Mouse (Mus musculus) embryonic facial prominence, embryonic 12.5 days (tissue): ENCODE results near the gene Amph. TPM values are rescaled to one million over a fixed set of nuclear protein-coding genes. Genes with fewer than 3 reads are reported as not detected.
"Not testable (repeated sequence)": the region's sequence is repeated elsewhere in the genome, so short reads cannot be mapped to it uniquely, and the experiment has no call there.

Experiments used
- ATAC-seq: fragments of 200-750 bp; cut with Nextera tagmentation; 2 replicates; pipeline ENCODE4 v1.8.0; 2017; ENCODE audit not compliant: insufficient number of reproducible peaks, insufficient read depth, low FRiP score, low TSS enrichment
- H3K27ac ChIP-seq: fragments of 300-500 bp; sonication (generic); 2 replicates; pipeline ENCODE4 v1.5.1; 2016; ENCODE audit warnings: mild to moderate bottlenecking
- H3K27me3 ChIP-seq: fragments of 300-500 bp; sonication (generic); 2 replicates; pipeline ENCODE4 v1.6.1; 2016; ENCODE audit warnings: mild to moderate bottlenecking, moderate library complexity
- H3K36me3 ChIP-seq: fragments of 300-500 bp; sonication (generic); 2 replicates; pipeline ENCODE4 v1.6.1; 2016; ENCODE audit warnings: mild to moderate bottlenecking
- H3K4me1 ChIP-seq: fragments of 300-500 bp; sonication (generic); 2 replicates; pipeline ENCODE4 v1.6.1; 2016
- H3K4me2 ChIP-seq: fragments of 300-500 bp; sonication (generic); replicated peaks from 2 replicates; pipeline ENCODE4 v1.6.1; 2016; ENCODE audit warnings: mild to moderate bottlenecking, moderate library complexity
- H3K4me3 ChIP-seq: fragments of 300-500 bp; sonication (generic); 2 replicates; pipeline ENCODE4 v1.5.1; 2016; ENCODE audit warnings: mild to moderate bottlenecking
- H3K9ac ChIP-seq: fragments of 300-500 bp; sonication (generic); 2 replicates; pipeline ENCODE4 v1.6.1; 2016; ENCODE audit warnings: mild to moderate bottlenecking, moderate library complexity
- H3K9me3 ChIP-seq: fragments of 300-500 bp; sonication (generic); 2 replicates; pipeline ENCODE4 v1.6.1; 2016; ENCODE audit warnings: mild to moderate bottlenecking, moderate library complexity
- WGBS: fragments of 180-500 bp; shearing (Covaris S2); methylation state at CpG from one replicate; pipeline ENCODE4 v1.1.7; 2016; 5-methylcytosine and 5-hydroxymethylcytosine counted together
- polyA plus RNA-seq: library from polyadenylated mRNA; unstranded; fragments of >200 nt; fragmentation: Nextera tagmentation; extraction: Ambion mirVana; gene quantifications from 2 replicates; pipeline ENCODE4 v1.2.1, GENCODE M21; 2016

Amph gene
- 3.0 and 3.3 TPM in 2 replicates for polyA plus RNA-seq

DNA sequence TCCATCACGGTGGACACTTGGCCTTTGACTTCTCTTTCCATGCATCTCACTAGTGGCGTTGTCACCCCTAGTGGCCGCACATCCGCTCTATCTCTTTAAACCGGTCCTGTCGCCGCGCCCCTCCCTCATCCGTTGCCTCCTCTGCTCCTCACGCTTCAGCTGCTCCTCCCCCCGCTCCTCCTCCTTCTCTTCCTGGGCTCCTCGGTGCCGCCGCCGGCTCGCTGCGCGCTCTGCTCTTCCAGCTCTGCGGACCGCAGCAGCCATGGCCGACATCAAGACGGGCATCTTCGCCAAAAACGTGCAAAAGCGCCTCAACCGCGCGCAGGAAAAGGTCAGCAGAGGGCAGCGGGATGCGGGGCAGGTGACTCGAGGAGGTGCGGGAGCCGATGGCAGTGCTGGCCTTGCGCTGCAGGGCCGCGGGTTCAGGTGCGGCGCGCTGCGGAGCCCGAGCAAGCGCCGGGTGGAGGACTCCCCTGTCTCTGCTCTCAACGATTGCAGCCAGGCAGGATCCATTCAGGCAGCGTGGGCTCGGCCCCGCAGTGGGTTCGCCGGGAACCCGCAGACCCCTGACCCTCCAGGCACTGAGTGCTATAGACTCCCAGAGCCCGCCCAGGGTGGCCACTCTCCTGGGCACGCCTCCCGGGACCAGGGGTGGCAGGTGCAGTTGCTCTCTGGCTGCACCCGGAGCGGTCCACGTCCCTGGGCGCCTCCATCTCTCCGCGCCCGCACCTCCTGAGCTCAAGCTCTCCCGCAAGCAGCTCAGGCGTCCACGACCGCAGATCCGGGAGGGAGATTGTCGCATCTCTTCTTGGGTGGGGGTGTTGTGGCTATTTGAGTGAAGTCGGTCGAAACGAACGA, at the start of gene Amph:
Gene Amph (plus strand): TSS at position 35 of the 858 bp plus-strand sequence.
- under 1% methylated on average over 70 of the region's 70 CpGs for WGBS
- H3K4me3 ChIP-seq, result peak within 1 kb of the TSS; percentile 78
- peaks cover 24% of the 10 kb centered on the region for H3K27me3 ChIP-seq
- H3K9ac ChIP-seq, result peak within 1 kb of the TSS; percentile 63
- peak within 1 kb of the TSS; percentile 98 for H3K4me2 ChIP-seq
- peaks cover 2% of the 10 kb centered on the region; the same call in 1 of the 2 replicates for H3K4me1 ChIP-seq
- no peaks in the 10 kb centered on the region for H3K9me3 ChIP-seq
- H3K36me3 ChIP-seq, result no peaks in the 10 kb centered on the region
- peak; percentile 83 for ATAC-seq
- no peak within 1 kb of the TSS for H3K27ac ChIP-seq

- WGBS, result 82% methylated on average over 6 of the region's 6 CpGs
- no peaks in the 10 kb centered on the region for H3K27me3 ChIP-seq
Observed at GRCm38 (mm10) chr13:18903623-18904022, 44.4 kb upstream of the Amph start.

GRCm38 (mm10) chr13:18914774-18915173, 33.2 kb upstream of the Amph start:
- no peak for ATAC-seq
- H3K27me3 ChIP-seq, result no peaks in the 10 kb centered on the region
- H3K4me2 ChIP-seq, result no peak overlapping the region
- no peak overlapping the region for H3K27ac ChIP-seq
- H3K9me3 ChIP-seq, result no peaks in the 10 kb centered on the region
- WGBS, result 92% methylated on average over 4 of the region's 4 CpGs
- no peaks in the 10 kb centered on the region for H3K36me3 ChIP-seq
- no peaks in the 10 kb centered on the region for H3K4me1 ChIP-seq
- no peak overlapping the region for H3K9ac ChIP-seq
- H3K4me3 ChIP-seq, result no peak overlapping the region

More at GRCm38 (mm10) chr13:18903623-18904022, 44.4 kb upstream of the Amph start:
- H3K36me3 ChIP-seq, result no peaks in the 10 kb centered on the region
- no peaks in the 10 kb centered on the region for H3K9me3 ChIP-seq
- H3K4me1 ChIP-seq, result no peaks in the 10 kb centered on the region
- H3K9ac ChIP-seq, result no peak overlapping the region
- no peak overlapping the region for H3K4me3 ChIP-seq
- ATAC-seq, result no peak
- no peak overlapping the region for H3K4me2 ChIP-seq
- no peak overlapping the region for H3K27ac ChIP-seq

DNA sequence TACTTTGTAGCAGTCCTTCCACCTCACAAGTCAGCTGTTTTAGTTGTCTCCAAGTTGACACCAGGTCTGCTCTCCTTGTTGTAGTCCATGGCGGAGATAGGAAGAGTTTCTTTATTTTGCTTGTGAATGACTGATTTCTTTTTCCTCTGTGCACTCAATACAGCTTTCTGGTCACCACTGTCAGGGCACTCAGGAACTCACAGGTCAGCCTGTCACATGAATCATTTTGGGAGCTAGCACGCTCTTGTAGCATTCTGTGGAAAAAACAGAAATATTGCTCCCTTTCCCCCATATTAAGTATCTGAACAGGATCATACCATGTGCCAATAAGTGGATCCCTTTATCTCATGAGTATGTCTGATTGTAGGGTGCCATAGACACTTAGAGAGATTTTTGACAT, 14.8 kb upstream of the Amph start:
- not testable (repeated sequence) for H3K27ac ChIP-seq, H3K4me3 ChIP-seq, H3K4me1 ChIP-seq, H3K9ac ChIP-seq, ATAC-seq, H3K4me2 ChIP-seq, H3K9me3 ChIP-seq, H3K36me3 ChIP-seq, H3K27me3 ChIP-seq
- 67% methylated on average over 1 of the region's 2 CpGs for WGBS

- H3K36me3 ChIP-seq, result no peaks in the 10 kb centered on the region
- 23% methylated on average over 5 of the region's 5 CpGs for WGBS
- H3K27ac ChIP-seq, result no peak overlapping the region
- peaks cover 24% of the 10 kb centered on the region for H3K27me3 ChIP-seq
- H3K9ac ChIP-seq, result no peak overlapping the region
- H3K4me1 ChIP-seq, result peaks cover 2% of the 10 kb centered on the region; the same call in 1 of the 2 replicates
- peak overlapping the region; percentile 78 for H3K4me3 ChIP-seq
- no peaks in the 10 kb centered on the region for H3K9me3 ChIP-seq
- ATAC-seq, result no peak
- H3K4me2 ChIP-seq, result peak overlapping the region; percentile 98
Observed at GRCm38 (mm10) chr13:18947686-18948085, 319 bp upstream of the Amph start.

- Histone ChIP-seq H3K27me3 (peaks cover 24% of the 10 kb centered on the region), H3K27ac (no peak overlapping the region), H3K9ac (peak overlapping the region; percentile 63; the same call in 1 of the 2 replicates), H3K9me3 (no peaks in the 10 kb centered on the region), H3K4me3 (peak overlapping the region; percentile 78), H3K36me3 (no peaks in the 10 kb centered on the region), H3K4me1 (peaks cover 2% of the 10 kb centered on the region; the same call in 1 of the 2 replicates), H3K4me2 (peak overlapping the region; percentile 98)
- no peak for ATAC-seq
- 15% methylated on average over 5 of the region's 5 CpGs for WGBS
Observed at GRCm38 (mm10) chr13:18949029-18949350, 985 bp downstream of the Amph start.

- WGBS, result 50% methylated on average over 11 of the region's 11 CpGs
- Histone ChIP-seq H3K4me3 (no peak overlapping the region), H3K9ac (no peak overlapping the region), H3K9me3 (no peaks in the 10 kb centered on the region), H3K36me3 (no peaks in the 10 kb centered on the region), H3K27me3 (peaks cover 24% of the 10 kb centered on the region), H3K27ac (no peak overlapping the region), H3K4me1 (peaks cover 2% of the 10 kb centered on the region; the same call in 1 of the 2 replicates), H3K4me2 (no peak overlapping the region)
- no peak for ATAC-seq
Observed at GRCm38 (mm10) chr13:18949626-18950200, 1.7 kb downstream of the Amph start.

DNA sequence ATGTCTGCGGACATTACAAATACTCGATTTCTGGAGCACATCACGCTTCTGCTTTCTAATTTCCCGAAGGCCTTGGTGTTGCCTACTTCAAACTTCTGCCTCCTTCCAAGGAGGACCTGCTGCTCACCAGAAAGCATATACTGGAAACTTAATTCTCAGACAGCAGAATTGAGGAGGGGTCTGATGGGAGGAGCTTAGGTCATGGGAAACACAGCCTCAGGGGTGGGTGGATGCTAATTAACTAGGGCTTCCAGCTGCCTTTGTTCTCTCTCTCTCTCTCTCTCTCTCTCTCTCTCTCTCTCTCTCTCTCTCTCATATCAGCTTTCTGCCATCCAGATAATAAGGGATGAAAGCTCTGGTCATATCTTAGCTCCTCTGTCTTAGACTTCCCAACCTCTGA, 5.6 kb downstream of the Amph start:
- no peak overlapping the region for H3K9ac ChIP-seq
- H3K4me2 ChIP-seq, result no peak overlapping the region
- H3K4me3 ChIP-seq, result no peak overlapping the region
- ATAC-seq, result no peak
- peaks cover 13% of the 10 kb centered on the region for H3K27me3 ChIP-seq
- H3K36me3 ChIP-seq, result no peaks in the 10 kb centered on the region
- peaks cover 2% of the 10 kb centered on the region; the same call in 1 of the 2 replicates for H3K4me1 ChIP-seq
- H3K9me3 ChIP-seq, result no peaks in the 10 kb centered on the region
- no peak overlapping the region for H3K27ac ChIP-seq
- 87% methylated on average over 4 of the region's 4 CpGs for WGBS

GRCm38 (mm10) chr13:18956065-18956913, 8.3 kb downstream of the Amph start:
- WGBS, result 91% methylated on average over 11 of the region's 11 CpGs
- no peak for ATAC-seq
- H3K9ac ChIP-seq, result no peak overlapping the region

DNA sequence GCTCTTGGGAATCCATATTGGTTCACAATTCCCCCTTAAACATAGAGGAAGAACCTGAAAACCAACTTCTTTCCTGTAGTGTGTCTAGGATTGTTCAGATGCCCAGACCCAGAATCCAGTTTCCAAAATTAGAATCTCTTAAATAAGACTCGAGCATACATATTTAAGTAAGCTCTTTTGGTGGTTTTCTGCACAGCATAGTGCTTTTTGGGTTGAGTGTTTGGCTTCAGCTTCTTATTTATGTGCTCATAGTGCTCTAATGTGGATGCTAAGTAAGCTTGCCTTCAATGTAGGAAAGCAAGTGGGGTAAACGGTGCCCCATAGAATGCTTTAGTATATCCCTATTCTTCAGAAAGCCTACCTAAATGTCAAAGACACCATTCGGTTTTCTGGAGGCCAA, 9.0 kb downstream of the Amph start:
- no peaks in the 10 kb centered on the region for H3K27me3 ChIP-seq
- H3K9ac ChIP-seq, result no peak overlapping the region
- H3K36me3 ChIP-seq, result no peaks in the 10 kb centered on the region
- no peaks in the 10 kb centered on the region for H3K4me1 ChIP-seq
- WGBS, result 87% methylated on average over 3 of the region's 3 CpGs
- no peak overlapping the region for H3K4me3 ChIP-seq
- no peak for ATAC-seq
- H3K4me2 ChIP-seq, result no peak overlapping the region
- H3K27ac ChIP-seq, result no peak overlapping the region
- H3K9me3 ChIP-seq, result no peaks in the 10 kb centered on the region

More at GRCm38 (mm10) chr13:18956065-18956913, 8.3 kb downstream of the Amph start:
- Histone ChIP-seq H3K4me2 (no peak overlapping the region), H3K9me3 (no peaks in the 10 kb centered on the region), H3K4me1 (no peaks in the 10 kb centered on the region), H3K36me3 (no peaks in the 10 kb centered on the region), H3K27ac (no peak overlapping the region), H3K27me3 (no peaks in the 10 kb centered on the region), H3K4me3 (no peak overlapping the region)

- WGBS, result 78% methylated on average over 3 of the region's 3 CpGs
- no peaks in the 10 kb centered on the region for H3K36me3 ChIP-seq
- no peaks in the 10 kb centered on the region for H3K9me3 ChIP-seq
- no peak overlapping the region for H3K27ac ChIP-seq
- H3K27me3 ChIP-seq, result no peaks in the 10 kb centered on the region
- no peak overlapping the region for H3K9ac ChIP-seq
- no peak overlapping the region for H3K4me2 ChIP-seq
- no peaks in the 10 kb centered on the region for H3K4me1 ChIP-seq
- ATAC-seq, result no peak
- no peak overlapping the region for H3K4me3 ChIP-seq
Observed at GRCm38 (mm10) chr13:18972571-18972970, 24.6 kb downstream of the Amph start.
